Mouse (Mus musculus): ENCODE measurements around the gene Gm572. TPM values are rescaled to one million over a fixed set of nuclear protein-coding genes. Genes with fewer than 3 reads are reported as not detected.

The Gm572 gene
- total RNA-seq, 2 experiments from 2014 or later, result 6.9 to 8.6 TPM

Other genes with a start within 250 kb of the Gm572 start
- gene Ubiad1, start 198.5 kb upstream of the Gm572 start, total RNA-seq (2021), result 1 to 10 TPM; 7.5 to 9.2 TPM
- gene Mtor, start 194.7 kb upstream of the Gm572 start, total RNA-seq (2021), result 10 to 100 TPM; 26.3 to 30.6 TPM
- 10 to 100 TPM in 1 of 2 experiments, 1 to 10 TPM in 1; 3.8 to 24.4 TPM for gene Angptl7, start 142.9 kb upstream of the Gm572 start, total RNA-seq (2021)
- gene Exosc10, start 84.9 kb upstream of the Gm572 start, total RNA-seq (2021), result 10 to 100 TPM; 27.0 to 32.7 TPM
- 10 to 100 TPM; 25.4 to 32.8 TPM for gene Srm, start 51.8 kb upstream of the Gm572 start, total RNA-seq (2021)
- gene Masp2, start 40.8 kb upstream of the Gm572 start, total RNA-seq (2021), result under 1 TPM; 0.16 to 0.54 TPM
- gene Tardbp, start 16.3 kb upstream of the Gm572 start, total RNA-seq (2021), result 100 to 1,000 TPM; 130 to 172 TPM
- 10 to 100 TPM; 39.3 to 42.0 TPM for gene Casz1, start 161.1 kb downstream of the Gm572 start, total RNA-seq (2021)